Mouse (Mus musculus) testis, adult 2 months (tissue): ENCODE results near the gene 1600014C10Rik.

Experiments used
- CTCF ChIP-seq: fragments of 200-500 bp; IDR thresholded peaks from 2 replicates; pipeline ENCODE4 v1.5.1; 2012; ENCODE audit warnings: low read depth, mild to moderate bottlenecking, inconsistent platforms, low read length, moderate library complexity; ENCODE audit not compliant: control insufficient read depth, insufficient read depth, insufficient replicate concordance
- POLR2A ChIP-seq: fragments of 200-500 bp; IDR thresholded peaks from 2 replicates; pipeline ENCODE4 v1.6.1; 2012; ENCODE audit warnings: low read depth, mild to moderate bottlenecking, inconsistent platforms, low read length, moderate library complexity; ENCODE audit not compliant: control insufficient read depth

GRCm38 (mm10) chr7:38187796-38188195, 4.8 kb downstream of the 1600014C10Rik start:
- TF ChIP-seq POLR2A (no peak), CTCF (no peak)
